Mouse (Mus musculus): Measurements from ENCODE around the gene Fbln1.

DNA sequence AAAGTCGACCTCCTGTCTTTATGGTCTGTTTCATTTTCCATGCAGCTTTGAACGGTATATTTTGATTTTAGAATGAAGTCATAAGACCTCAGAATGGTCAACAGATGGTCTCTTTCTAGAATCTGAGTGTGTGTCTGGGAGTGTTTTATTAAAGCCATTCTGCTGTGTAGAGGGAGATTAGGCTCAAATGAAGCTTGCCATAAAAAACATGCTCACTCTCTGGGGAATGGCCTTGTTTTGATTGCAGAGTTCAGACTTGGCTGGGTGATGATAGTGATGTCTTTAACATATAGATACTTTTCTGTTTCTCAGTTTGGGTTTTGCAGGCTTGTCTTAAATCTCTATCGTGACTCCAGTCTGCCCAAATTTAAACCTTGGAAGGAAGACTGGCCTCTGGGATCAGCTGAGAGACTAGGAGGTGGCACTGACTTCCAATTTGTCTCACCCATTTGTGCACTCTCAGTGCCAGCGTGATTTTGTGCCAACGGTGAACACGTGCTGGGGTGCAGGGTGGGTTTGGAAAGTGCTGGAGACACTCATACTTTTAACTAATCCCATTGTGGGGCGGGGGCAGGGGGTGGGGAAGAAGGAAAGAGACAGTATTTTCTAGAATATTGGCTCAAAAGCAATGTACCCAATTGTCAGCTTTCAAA, 26.1 kb upstream of the Fbln1 start:
- TF ChIP-seq POLR2A (IDR thresholded peaks at IDR 0.05; ENCODE audit: extremely low read depth, insufficient read depth, low read length) (no peak), CTCF (IDR thresholded peaks at IDR 0.05; ENCODE audit: extremely low read depth, insufficient read depth, low read length) (no peak)

Measured in cortical plate, adult 2 months (tissue).